Mouse (Mus musculus) myocyte (in vitro differentiated cells): ENCODE results near the gene Krt84.

Experiments used
- CEBPB ChIP-seq: IDR thresholded peaks from 2 replicates; pipeline ENCODE4 v1.6.1; 2011; ENCODE audit warnings: mild to moderate bottlenecking, moderate library complexity; ENCODE audit not compliant: poor library complexity, insufficient read depth, severe bottlenecking
- E2F4 ChIP-seq: IDR thresholded peaks from one replicate; pipeline ENCODE4 v1.6.1; 2011; ENCODE audit warnings: mild to moderate bottlenecking, control low read depth, moderate library complexity; ENCODE audit not compliant: insufficient read depth
- MAX ChIP-seq: IDR thresholded peaks from one replicate; pipeline ENCODE4 v1.6.1; 2011; ENCODE audit warnings: low read depth, mild to moderate bottlenecking, control low read depth
- MYOD1 ChIP-seq, 3 experiments: IDR thresholded peaks; one replicate each; pipeline ENCODE4 v1.6.1; 2011; ENCODE audit warnings: control low read depth in 2 of 3, low read depth in 2 of 3, mild to moderate bottlenecking in 2 of 3, moderate library complexity in 1 of 3; ENCODE audit not compliant: insufficient read length in 2 of 3, control insufficient read depth in 1 of 3
- MYOG ChIP-seq, 3 experiments: IDR thresholded peaks; one replicate each; pipeline ENCODE4 v1.6.1; 2011; ENCODE audit warnings: control low read depth in 2 of 3, low read depth in 2 of 3, mild to moderate bottlenecking in 2 of 3; ENCODE audit not compliant: insufficient read length in 2 of 3, control insufficient read depth in 1 of 3, insufficient read depth in 1 of 3
- POLR2A ChIP-seq: IDR thresholded peaks from one replicate; pipeline ENCODE4 v1.6.1; 2011; ENCODE audit warnings: low read depth, mild to moderate bottlenecking, control low read depth, moderate library complexity; ENCODE audit not compliant: insufficient read length
- POLR2AphosphoS2 ChIP-seq: IDR thresholded peaks from one replicate; pipeline ENCODE4 v1.6.1; 2011; ENCODE audit warnings: low read depth, control low read depth; ENCODE audit not compliant: insufficient read length
- TCF12 ChIP-seq: IDR thresholded peaks from one replicate; pipeline ENCODE4 v1.6.1; 2011; ENCODE audit warnings: mild to moderate bottlenecking, control low read depth; ENCODE audit not compliant: poor library complexity, insufficient read depth, severe bottlenecking
- TCF3 ChIP-seq: IDR thresholded peaks from one replicate; pipeline ENCODE4 v1.6.1; 2011; ENCODE audit warnings: low read depth, control low read depth; ENCODE audit not compliant: insufficient read length
- USF1 ChIP-seq: IDR thresholded peaks from one replicate; pipeline ENCODE4 v1.6.1; 2011; ENCODE audit warnings: low read depth, mild to moderate bottlenecking, control low read depth, moderate library complexity

DNA sequence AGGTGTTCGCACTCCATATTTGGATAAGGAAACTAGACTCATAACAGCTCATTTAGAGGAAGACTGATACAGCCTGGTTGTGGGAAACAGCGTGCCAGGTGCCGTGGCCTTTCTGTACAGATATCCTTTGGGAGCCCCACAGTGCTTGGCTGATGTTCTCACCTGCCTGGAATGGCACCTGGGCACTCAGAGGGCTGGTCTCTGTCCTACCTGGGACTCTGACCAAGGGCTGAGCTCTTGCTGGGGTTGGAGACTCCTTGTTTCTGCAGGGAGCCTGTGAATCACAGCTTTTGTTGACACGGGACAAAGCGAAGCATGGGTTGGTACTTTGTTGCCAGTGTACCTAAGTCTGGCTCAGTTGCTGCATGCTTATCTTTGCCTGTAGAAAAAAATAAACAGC is 42.9 kb upstream of the Krt84 start:
- TF ChIP-seq MAX (no peak), POLR2A (no peak), USF1 (no peak), MYOD1 (IDR thresholded peaks at IDR 0.05; ENCODE audit: control insufficient read depth in 1 of 3, insufficient read length in 2 of 3, low read depth in 2 of 3) (no peak), POLR2AphosphoS2 (no peak), E2F4 (no peak), MYOG (IDR thresholded peaks at IDR 0.05; ENCODE audit: control insufficient read depth in 1 of 3, insufficient read depth in 1 of 3, insufficient read length in 2 of 3, low read depth in 2 of 3) (no peak), TCF12 (no peak), CEBPB (no peak), TCF3 (no peak)
